Mouse (Mus musculus) gastrocnemius, postnatal 14 days (tissue): ENCODE data around the gene Mknk2. TPM values are rescaled to one million over a fixed set of nuclear protein-coding genes. Genes with fewer than 3 reads are reported as not detected.

Source experiments
- DNase-seq: peaks from one replicate; pipeline ENCODE4 v3.0.0; 2021; ENCODE audit warnings: mixed read lengths
- intact Hi-C: fragments of 180-260 bp; cut with DNase I; formaldehyde crosslinking; loops from one replicate; pipeline ENCODE4 v1.15.1; 2025; ENCODE audit warnings: low total_unique reads
- total RNA-seq, 2 experiments: library from RNA; stranded (reverse); gene quantifications; 2 replicates each; pipeline ENCODE4 v1.2.3; 2021

Gene Mknk2
- total RNA-seq, 2 experiments from 2014 or later = 167 to 186 TPM

DNA sequence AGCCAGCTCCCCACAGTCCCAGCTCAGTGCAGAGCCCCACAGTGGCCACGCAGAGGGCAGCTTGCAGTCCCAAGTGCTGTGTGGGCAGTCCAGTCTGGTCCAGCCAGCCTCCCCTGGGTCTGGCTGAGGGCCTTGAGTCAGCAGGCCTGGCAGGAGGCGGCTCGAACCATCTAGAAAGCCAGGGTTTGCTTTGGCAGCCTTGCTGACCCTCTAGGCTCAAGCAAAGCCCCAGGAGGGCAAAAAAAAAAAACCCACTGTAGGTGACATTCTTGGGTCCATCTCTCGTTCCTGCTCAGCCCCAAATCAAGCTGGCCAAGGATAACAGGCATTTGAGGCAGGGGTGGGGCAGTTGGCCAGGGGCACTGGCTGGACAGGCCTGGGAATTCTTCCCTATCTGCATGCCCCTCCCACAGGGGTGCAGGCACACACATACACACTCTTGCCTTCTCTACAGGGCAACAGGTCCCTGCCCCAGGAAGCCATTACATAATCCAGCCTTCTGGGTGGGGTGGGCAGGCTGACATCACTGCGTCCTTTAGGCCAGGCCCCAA is 3.7 kb downstream of the Mknk2 start:
- intact Hi-C loops = no loop called here
- DNase-seq = no peak

DNA sequence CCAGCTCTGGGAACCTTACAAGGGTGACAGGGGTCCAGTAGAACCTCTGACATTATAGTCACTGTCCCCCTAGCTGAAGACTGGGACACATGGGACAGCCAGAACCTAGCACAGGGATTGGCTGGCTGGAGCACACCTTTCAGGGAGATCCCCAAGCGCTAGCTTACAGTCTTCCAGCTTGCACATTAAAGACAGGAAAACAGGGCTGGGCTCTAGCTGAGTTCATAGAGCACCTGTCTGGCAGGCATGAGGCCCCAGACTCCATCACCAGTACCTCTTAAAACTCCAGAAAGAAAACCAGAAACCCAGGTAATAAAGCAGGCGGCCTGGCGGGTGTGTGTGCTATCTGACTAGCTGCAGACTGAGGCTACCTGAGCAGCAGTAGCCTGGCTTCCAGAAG is 4.2 kb downstream of the Mknk2 start:
- DNase-seq = no peak
- intact Hi-C loops = no loop called here

GRCm38 (mm10) chr10:80671936-80672690 is 5.8 kb downstream of the Mknk2 start:
- intact Hi-C loops = no loop called here
- DNase-seq = no peak

DNA sequence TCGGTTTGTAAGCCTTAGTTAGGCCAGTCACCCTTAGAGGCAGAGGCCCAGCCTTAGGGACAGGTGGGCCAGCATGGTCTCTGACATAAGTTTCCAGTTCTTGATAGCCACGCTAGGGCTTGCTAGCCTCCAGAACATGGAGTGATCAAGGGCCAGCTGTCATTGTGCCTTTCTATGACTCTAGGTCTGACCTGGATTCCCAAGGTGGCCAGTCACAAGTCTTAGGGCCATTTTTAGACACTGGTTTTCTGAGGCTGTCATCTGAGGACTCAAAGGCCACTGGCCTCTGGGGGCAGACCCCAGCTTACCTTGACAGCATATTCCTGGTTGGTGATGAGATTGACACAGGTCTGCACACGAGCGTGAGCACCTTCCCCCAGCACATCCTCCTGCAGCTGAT is 6.7 kb downstream of the Mknk2 start:
- DNase-seq = no peak

GRCm38 (mm10) chr10:80670531-80670930 is 7.4 kb downstream of the Mknk2 start:
- DNase-seq = no peak
- intact Hi-C loops = no loop called here

More for the DNA sequence above, 6.7 kb downstream of the Mknk2 start:
- intact Hi-C loops = no loop called here

GRCm38 (mm10) chr10:80669737-80670485 is 8.0 kb downstream of the Mknk2 start:
- intact Hi-C loops = no loop called here

DNA sequence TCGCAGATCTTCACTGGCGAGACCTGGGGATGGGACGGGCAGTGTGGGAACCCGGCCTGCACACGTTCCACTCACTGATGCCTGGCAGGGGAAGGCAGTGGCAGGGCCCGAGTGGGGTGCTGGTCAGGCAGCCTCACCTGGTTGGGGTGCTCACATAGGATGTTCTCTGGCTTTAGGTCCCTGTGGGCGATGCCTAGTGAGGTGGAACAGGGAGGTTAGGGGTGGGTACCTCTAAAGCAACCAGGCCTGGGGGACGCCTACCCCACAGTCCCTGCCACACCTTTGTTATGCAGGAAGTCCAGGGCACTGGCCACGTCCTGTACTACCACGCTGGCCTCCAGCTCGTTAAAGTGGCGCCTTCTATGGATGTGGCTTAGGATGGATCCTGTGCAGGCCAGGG is 8.9 kb downstream of the Mknk2 start:
- no peak for DNase-seq
- intact Hi-C loops = no loop called here

More at GRCm38 (mm10) chr10:80669737-80670485, 8.0 kb downstream of the Mknk2 start:
- DNase-seq = peak; percentile 71

DNA sequence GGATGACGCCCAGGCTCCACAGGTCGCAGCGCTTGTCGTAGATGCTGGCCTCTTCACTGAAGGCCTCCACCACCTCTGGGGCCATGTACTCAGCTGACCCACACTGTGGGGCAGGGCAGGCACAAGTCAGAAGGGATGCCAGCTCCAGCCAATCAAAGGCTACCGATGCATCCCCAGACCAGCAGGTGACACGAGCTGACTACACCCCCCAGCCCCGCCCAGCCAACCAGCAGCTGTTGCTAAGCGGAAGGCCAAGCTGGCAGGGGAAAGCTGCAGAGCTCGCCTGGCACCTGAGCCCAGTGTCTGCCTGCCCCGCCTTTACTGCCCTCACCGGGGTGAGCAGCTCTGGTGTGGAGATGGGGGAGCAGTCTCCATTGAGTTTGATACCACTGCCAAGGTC is 9.3 kb downstream of the Mknk2 start:
- intact Hi-C loops = no loop called here
- peak; percentile 88 for DNase-seq

- intact Hi-C loops = no loop called here
- peak; percentile 73 for DNase-seq
Observed at GRCm38 (mm10) chr10:80666837-80667412, 11.0 kb downstream of the Mknk2 start.

DNA sequence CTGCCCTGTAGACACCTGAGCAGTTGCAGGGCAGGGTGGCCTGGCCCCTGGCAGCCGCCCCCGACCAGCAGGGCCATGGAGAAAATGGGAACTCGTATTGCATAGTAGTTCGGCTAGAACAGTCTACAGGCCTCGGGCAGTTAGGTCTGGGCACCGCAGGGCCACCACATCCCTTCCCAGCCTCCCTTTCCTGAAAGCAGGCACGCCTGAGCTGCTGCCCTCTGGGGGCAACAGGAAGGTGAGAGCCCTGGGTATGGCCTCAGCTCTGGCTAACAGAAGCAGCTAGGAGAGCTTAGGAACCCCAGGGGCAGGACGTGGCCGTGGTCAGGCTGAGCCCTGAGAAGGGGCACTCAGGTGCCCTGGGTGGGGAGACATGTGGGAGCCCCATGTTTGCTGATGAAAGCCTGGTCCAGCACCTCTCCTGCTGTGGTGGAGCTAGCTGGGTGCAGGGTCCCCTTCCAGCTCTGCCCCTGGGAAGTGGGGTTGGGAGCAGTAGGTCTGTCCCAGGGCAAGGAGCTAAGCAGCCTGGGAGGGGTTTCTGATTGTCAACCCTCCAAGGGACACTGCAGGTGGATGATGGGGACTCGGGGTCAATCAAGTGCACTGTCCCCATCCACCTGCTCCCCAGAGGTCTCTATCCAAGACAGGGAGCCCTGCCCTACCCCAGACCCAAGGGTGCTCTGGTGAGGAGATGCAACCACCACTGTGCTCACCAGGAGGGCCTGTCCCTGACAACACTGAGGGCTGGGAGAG is 11.8 kb downstream of the Mknk2 start:
- intact Hi-C loops = no loop called here
- DNase-seq = no peak

- intact Hi-C loops = no loop called here
- no peak for DNase-seq
Observed at GRCm38 (mm10) chr10:80665459-80665858, 12.5 kb downstream of the Mknk2 start.

DNA sequence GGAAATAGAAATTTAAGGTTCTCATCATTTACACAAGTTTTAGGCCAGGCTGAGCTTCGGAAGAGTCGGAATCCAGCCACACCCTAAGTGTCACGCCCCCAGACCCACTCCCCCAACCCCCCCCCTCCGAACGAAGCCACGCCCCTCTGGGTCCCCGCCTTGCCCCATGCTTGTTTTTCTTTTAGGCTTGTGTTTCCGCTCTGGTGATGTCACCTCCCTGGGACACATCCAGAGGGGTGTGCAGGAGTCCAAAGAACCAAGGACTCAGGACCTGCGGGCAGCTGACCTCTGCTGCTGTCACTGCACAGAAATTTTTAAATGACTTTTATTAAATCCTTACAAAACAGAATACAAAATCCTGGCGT is 12.9 kb downstream of the Mknk2 start:
- peak; percentile 87 for DNase-seq
- intact Hi-C loops = no loop called here

DNA sequence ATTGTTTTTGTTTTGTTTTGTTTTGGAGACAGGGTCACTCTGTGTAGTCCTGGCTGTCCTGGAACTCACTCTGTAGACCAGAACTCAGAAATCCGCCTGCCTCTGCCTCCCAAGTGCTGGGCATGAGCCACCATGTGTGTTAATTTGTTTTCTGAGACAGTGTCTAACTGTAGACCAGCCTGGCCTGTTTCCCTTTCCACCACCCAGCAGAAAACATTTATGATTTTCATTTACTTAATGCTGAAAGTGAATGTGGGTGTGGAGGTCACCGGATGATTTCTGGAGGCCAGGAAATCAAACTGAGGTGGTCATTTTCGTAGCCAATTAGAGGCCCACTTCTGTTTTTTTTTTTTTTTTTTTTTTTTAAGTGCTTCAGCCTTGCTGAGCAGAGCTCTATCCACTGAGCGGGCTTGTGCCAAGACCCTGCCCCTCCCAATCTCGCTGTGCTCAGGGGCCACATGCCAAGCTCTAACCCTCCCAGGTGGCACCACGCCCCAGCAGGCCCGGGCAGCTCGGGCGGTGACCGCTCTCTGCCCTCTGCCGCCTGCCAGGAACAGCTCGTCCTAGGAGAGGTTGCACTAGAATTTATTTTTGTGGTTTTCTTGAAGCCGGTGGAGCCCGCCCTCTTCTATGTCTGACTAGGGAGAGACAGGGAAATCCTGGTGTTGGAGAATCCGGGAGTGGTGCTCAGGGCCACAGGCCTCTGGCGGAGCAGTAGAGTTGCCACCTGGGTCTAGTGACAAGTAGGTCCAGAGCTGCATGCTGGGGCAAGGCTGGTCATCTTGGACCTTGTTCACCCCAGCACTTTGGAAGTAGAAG is 13.5 kb downstream of the Mknk2 start:
- intact Hi-C loops = no loop called here

GRCm38 (mm10) chr10:80663485-80664196 is 14.3 kb downstream of the Mknk2 start:
- no peak for DNase-seq
- intact Hi-C loops = no loop called here

More for the DNA sequence above, 13.5 kb downstream of the Mknk2 start:
- DNase-seq = peak; percentile 93

- intact Hi-C loops = no loop called here
- peak; percentile 56 for DNase-seq
Observed at GRCm38 (mm10) chr10:80661149-80661548, 16.8 kb downstream of the Mknk2 start.

DNA sequence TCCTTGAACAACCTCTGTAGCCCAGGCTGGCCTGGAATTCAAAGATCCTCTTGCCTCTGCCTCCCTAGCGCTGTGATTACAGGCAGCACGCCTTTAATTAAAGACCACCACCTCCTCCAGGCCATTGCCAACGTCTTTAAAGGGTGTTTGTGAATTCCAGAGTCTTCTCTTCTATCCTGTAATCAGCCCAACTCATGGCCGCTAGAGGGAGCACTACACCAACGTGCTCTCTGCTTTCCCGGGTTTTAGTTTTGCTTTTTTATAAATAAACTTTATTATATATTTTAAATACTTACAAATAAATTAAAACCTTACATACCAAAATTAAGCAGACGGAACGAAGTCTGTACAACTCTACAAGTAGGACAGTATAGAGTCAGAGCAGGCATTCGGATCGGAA is 18.7 kb downstream of the Mknk2 start:
- intact Hi-C loops = no loop called here

GRCm38 (mm10) chr10:80658841-80659202 is 19.1 kb downstream of the Mknk2 start:
- intact Hi-C loops = no loop called here
- no peak for DNase-seq

More for the DNA sequence above, 18.7 kb downstream of the Mknk2 start:
- peak; percentile 72 for DNase-seq

DNA sequence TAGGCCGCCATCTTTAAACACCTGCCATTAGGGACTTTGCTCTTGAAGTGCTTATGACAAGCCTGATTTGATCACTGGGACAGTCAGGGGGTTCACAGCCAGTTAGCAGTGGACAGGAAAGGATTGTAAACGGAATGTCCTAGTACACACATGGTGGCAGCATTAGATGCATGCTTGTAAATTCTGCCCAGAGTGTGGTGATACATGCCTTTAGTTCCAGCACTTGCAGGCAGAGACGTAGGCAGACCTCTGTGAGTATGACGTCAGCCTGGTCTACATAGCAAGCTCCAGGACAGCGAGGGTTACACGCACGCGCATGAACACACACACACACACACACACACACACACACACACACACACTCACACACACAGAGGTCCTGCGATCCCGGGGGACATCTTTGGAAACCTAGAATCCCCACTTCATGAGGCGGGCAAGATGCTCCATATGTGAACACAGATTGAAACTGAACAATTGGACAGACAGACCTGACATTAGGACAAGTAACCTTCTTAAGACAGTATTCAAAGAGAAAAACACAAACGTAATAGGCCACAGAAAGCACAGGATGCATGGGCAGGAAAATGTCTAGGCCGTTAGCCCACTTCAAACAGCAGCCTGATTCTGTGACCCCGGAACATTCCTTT is 19.6 kb downstream of the Mknk2 start:
- intact Hi-C loops = no loop called here
- DNase-seq = no peak
